Mouse (Mus musculus) adrenal gland, postnatal 10 days (tissue): ENCODE measurements around the gene Adcy7. TPM values are rescaled to one million over a fixed set of nuclear protein-coding genes. Genes with fewer than 3 reads are reported as not detected.

ENCODE experiments used
- DNase-seq: peaks from one replicate; pipeline ENCODE4 v3.0.0; 2021; ENCODE audit warnings: mixed read lengths
- total RNA-seq, 2 experiments: library from RNA; stranded (reverse); gene quantifications; 2 replicates each; pipeline ENCODE4 v1.2.3; 2021

Adcy7 gene
- total RNA-seq, 2 experiments from 2014 or later: 8.1 to 10.1 TPM

DNA sequence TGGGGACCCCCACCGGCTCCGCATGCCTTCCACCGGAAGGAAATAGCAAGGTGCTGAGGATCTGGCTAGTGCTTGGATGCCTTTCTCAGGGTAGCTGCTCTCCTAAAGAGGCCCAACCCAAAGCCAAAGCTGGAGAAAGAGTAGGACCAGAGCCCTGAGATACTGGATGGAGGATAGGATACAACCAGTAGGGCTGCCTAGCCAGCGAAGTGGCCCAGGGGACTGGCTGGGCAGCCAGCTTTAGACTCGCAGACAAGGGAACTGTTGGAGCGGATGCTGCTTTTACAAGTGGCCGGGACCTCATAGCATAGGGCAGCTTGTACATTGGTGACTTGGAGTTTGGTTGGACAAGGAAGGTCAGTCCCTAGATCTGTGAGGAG lies 838 bp downstream of the Adcy7 start:
- DNase-seq: no peak

DNA sequence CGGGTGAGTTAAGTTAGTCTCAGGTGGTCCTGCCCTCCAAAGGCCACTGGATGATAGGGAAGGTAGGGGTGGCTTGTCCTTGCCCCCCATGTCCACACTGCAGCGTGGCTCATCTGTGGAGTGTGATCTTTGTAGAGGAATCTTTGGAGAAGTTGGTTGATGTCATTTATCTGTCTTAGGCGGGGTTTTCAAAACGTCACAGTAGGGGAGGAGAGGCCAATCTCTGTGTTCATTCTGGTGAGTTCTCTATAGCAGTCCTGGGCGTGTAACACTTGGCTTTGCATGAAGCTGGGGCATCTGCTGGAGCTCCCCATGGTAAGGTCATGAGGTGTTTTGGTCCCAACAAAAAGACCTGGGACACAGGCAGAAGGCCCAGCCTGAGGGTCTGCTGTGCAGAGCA lies 1.9 kb downstream of the Adcy7 start:
- DNase-seq: no peak

DNA sequence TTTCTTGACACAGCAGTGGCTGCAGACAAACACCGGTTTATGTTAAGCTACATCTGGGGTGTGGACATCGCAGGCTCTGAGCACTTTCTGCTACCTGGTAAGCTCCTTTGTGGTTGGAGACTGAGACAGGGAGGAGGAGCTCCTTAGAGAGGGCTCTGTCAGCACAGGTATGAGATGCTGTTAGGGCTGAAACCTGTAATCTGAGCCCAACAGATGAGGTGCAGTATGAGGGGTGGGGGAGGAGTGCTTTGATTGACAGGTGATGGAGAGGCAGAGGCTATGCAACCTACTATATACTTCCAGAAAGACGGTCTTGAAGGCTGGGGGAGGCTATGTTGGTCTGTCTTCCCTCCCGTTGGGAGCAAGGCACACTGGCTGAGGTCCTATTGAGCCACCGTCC lies 7.0 kb downstream of the Adcy7 start:
- DNase-seq: no peak

DNA sequence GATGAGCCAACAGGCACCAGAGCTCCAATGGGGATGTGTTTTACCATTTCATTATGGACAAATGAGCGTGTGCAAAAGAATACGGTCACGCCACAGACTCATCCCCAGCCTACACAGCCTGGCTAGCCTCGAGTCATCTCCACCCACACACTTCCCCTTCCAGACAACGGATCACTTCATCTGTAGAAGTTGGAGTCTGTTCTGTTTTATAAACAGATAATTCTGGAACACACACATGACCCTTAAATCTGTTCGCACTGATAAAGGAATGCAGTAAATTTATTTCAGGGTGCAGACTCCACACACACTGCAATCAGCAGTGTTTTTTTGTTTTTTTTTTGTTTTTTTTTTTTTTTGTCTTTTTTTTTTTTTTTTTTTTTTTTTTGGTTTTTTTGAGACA lies 7.5 kb downstream of the Adcy7 start:
- DNase-seq: no peak

DNA sequence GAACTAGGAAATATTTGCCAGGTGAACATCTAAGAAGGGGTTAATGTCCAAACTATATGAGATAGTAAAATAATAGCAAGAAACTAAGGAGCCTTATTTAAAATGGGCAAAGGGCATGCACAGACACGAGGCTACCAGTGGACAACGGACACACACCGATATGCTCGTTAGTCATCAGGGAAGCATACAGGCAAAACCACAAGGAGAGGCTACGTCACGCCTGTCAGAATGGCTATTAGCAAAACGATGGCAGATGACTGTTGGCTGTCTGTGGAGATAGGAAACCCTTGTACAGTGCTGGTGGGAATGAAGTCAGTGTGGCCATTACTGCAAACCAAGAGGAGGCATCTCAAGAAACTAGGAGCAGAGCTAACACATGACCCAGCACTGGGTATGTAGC lies 8.7 kb downstream of the Adcy7 start:
- no peak for DNase-seq

DNA sequence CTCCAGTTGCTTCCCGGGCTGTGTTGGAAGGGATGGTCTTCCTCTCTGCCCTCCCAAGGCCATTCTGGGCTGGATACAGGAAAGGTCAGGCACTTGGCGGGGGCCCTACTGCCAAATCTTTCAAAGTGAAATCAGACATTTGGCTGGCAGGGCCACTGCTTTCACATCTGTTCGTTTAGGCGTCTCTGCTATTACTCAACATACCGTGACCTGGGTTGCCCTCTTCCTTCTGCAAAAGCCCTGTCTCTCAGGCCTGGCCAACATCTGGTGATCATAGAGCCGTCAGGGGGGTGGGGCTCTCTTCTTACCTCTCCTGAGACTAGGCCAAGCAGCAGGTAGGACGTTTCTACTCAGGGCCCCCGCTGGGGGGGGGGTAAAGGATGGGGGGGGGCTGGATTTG lies 10.5 kb downstream of the Adcy7 start:
- DNase-seq: peak; percentile 86

DNA sequence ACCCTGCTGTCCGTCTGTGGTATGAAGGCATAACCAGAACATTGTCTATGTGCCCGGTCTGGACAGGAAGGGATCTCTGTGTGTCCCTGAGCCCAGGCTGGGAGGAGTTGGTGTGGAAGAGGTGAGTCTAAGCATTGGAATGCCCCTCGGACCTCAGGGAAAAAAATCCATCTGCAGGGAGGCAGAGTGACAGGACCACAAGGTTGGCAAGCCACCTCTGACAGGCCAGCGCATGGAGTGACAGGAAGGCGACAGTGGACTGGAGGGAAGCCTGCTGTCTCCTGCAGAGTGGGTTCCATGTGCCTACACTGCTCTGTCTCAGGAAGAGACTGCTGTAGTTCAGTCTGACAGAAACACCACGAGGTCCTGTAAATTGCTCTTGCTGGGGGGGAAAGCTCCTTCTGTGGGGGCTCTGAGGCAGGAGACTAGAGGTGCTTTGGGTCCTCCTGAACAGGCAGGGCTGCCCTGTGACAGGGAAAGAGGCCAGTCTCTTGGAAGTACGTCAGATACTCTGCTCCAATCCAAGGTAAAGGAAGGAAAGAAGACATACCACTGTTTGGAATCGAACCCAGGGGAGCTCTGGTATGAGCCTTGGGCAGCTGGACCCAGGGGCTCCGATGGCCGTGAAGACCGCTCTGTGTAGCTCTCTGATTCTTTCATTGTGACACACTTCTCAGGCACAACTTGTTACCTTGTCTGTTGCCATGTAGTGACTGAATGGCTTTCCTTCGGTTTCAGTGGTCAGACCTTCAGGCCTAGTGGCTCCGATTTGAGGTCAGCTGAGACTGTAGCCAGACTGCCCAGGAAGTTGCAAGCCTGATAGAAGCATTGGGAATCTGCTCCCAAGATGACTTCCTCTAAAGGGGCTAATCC lies 11.3 kb downstream of the Adcy7 start:
- DNase-seq: peak; percentile 26

DNA sequence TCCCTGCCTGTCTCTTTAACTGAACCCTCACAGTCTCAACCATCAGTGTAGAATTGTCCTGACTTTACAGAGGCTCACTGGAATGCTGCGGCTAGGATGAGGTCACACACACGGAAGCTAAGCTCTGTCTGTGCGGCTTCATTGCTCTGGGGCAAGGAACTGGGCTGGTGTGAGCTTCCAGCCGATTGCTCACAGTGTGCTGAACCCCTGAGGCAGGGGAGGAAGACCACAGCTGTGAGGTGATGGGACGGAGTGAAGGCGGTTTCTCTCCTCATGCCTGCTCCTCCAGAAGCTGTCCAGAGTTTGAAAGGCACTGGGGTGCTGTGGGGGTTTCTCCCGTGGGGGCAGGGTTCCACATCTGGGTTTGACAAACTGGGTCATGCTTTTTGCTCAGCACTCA lies 12.5 kb downstream of the Adcy7 start:
- no peak for DNase-seq

DNA sequence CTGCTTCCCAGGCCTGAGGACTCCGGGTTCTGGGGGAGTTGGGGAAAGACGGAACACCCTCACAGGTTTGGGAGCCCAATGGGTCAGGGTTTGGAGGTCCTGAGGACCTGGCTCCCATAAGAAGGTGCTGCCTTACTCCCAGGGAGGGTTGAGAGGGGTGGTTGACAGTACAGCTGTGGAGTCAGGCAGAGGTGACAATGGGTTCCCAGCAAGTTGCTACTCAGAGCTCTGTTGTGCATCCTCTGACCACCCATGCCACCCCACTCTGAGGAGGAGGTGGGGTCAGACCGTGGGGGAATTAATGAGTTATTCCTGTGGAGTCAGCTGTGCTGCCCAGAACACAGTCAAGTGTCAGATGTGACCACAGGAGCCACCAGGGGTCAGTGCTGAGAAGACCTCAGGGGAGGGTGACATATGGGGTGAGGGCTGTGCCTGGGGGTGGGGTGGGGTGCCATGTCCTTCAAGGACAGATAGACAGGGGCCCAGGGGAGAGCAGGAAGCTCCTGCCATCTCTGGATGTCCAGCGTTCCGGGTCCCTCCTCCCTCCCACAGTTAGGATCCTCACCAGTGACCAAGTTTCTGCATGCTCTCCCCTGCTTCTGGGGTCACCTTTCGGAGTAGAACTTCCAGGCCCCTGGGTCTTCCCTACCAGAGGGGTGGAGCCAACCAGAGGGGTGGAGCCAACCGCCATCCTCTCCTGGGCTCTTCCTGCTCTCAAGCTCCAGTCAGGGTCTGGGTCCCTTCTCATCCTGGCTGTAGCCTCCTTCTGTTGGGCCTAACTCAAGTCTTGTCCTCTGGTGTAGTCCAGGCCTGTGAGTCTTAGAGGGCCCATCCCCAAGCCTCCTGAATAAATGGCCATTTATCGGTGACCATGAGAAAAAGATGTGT lies 13.5 kb downstream of the Adcy7 start:
- no peak for DNase-seq

DNA sequence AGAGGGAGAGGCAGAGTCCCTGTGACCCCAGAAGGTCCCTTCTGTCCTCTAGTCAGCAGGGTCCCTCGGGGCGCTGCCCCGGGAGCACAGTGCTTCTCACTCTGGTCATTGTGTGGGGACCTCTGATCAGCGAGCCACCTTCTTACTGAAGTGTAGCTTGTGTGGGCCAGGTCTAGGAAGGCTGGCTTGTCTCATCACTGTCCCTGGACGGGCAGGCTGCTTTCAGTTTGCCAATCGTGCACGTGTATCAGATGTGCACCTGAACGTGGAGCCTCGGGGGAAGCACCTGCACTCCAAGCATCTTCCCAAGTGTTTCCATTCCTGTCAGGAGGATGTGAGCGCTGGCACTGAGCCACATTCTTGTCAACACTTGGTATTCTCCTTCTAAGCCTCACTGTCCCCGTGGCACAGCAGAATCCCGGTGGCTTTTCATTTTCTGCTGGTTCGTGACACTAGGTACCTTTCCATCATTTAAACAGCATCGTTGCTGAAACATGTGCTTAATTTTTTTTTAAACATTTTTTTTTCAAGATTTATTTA lies 14.3 kb downstream of the Adcy7 start:
- DNase-seq: no peak

DNA sequence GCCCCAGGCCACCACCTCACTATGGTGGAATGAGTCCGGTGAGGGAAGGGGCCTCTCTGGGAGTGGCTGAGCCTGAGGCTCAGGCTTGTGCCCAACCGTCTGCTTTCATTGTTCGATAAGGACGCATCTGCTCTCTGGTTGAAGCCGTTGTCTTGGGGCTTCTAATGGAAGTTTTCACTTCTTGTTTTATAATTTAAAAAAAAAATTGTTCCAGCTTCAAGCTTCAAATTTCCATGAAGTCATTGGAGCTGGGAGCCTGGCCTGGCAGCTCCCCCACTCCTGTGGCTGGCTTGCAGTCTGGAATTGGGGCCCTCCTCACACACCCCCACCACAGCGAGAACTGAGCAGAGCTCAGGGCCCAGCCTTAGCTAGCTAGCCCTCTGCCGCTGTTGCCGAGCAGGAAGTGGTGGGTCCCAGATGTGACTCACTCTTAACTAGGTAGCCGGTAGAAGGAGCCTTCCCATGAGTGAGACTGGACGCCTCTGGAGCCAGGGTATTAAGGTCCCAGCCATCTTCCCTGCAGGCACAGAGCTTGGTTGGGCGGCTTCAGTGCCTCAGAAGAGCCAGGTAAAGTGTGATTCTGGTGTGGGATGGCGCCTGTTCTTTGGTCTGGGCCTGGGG lies 16.5 kb downstream of the Adcy7 start:
- no peak for DNase-seq

DNA sequence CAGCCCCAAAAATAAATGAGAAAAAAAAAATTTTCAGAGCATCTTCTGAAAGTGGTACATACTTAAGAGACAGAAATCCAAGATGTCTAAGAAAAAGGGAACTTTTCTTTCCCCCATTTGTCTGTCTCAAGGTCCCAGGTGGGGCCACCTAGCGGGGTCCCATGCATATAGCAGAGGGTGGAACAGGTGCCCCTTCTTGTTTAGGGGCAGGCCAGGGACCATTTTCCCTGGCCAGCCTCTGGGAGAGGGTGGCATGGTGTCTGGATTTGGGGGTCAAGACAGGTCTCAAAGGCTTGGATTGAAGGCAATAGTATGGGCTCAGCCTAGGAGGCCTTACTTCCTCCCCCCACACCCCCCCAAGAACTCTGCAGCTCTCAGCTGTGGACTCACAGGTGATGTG lies 17.7 kb downstream of the Adcy7 start:
- DNase-seq: no peak

DNA sequence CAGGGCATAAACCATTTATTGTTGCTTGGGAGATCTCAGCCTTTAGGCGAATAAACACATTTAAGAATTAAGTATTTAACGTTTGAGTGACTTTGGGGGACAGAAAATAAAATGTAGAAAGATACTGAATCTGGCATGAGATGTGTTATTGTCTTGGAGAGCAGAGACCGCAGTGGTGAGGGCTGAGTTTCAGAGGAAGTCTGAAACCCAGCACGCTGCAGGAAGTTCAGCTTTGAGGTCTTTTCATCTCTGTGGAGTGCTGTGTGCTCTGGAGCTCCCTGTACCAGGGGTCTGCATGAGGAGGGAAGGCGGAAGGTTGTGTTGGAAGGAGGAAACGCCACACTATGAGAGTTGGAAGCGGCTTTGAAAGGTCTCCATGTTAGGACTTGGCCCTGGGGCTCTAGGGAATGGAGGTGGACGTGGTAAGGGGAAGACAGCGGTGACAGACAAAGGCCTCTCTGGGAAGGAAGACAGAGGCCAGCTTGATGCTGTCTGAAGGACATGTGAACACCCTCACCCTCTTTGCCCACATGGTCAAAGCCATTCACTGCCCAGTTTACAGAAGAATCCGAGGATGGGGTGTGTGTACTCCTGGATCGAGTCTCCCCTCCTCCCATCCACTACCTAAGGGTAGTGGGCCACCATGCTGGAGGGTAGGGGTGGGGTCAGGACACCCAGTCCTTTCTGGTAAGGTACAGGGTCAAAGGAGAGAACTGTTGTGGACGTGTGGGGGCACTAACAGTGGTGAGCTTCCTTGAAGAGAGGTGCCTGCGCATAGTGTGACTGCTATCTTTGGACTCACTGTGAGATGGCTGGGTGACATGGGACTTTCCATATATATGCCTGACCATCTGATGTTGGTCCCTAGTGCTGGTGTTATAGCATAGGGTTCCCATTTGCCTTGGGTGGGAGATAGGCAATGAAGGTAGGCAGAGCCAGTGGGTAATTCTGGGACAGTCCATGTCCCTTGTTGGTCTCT lies 18.4 kb downstream of the Adcy7 start:
- no peak for DNase-seq

DNA sequence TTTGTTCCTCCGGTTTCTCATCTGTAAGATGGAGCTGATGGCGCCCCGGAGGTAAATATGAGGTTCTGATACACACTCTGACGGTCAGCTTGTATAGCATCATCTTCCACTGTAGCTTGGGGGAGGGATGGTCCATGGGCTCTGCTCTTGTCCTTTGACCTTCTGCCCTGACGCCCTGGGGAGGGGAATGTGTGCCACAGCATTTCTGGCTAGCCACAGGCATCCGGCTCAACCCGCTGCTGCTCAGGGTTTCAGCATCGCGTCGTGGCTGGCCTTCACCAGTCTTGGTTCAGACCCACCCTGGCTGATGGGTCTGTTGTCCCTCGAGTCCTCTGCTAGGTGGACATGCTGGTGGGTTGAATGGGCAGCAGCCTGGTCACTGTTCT lies 19.1 kb downstream of the Adcy7 start:
- DNase-seq: no peak

DNA sequence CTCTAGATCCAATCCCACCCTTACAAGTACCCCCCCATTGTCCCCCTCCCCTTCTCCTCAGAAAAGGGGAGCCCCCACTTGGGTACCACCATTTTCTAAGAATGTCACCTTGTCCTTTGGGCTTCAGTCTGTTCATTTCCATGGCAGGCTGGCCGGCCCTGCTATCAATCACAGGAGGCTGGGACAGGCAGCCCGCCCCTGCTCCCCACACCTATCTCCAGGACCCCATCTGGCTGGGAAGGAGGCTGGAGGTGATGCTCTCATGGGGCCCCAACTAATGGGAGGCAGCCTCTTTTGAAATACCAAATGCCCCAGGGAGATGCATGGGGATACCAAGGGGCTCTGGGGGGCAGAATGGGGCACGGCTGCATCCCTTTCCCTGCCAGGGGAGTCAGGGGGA lies 20.7 kb downstream of the Adcy7 start:
- DNase-seq: no peak

DNA sequence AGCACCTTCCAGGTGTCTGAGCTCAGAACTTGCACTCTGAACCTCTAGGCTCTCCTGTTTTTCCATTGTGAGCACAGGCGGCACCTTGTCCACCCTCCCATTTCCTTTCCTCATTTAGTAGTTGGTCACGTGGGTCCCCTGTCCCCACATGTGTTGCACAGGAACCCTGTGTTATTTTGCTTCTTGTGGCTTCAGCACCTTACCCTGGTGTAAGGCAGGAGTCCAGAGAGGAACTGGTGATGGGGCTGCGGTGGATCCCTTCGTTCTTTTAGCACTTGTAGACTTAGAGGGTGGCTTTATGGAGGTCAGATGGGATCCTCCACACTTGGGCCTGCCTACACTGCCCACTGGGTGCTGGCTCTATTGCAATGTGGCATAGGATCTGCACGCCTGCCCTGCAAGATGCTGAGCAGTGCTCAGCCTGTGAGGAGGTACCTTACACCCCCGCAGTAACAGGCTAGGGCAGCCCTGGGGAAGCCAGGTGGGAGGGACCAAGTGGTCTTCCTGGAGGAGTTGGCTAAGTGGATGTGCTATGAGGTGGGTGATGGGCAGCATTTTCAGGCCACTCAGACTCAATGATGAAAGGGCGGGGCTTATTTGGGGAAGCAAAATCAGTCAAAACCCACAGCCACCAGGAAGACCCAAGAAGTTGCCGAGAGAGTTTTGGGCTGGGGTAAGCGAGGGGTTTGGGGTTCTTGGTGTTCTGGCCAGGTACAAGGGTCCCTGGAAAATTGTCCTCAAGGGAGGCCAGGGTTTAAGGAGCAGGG lies 21.6 kb downstream of the Adcy7 start:
- no peak for DNase-seq

DNA sequence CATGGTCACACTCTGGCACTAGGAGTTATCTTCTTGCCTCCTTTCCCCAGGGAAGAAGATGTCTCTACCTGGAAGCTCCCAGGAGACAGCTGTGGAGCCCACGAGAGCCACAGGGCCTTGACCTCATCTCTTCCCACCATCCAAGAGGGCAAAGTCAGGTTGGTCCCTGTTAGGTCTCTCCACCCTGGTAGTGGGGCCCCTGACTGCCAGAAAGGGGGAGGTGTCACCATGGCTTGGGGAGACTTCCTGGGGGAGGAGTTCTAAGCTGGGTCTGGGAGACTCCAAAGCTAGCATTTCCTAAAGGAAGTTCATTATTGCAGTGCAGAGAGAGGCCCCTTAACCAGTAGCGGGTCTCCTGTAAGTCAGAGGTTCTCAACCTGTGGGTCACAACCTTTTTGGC lies 22.8 kb downstream of the Adcy7 start:
- DNase-seq: no peak

DNA sequence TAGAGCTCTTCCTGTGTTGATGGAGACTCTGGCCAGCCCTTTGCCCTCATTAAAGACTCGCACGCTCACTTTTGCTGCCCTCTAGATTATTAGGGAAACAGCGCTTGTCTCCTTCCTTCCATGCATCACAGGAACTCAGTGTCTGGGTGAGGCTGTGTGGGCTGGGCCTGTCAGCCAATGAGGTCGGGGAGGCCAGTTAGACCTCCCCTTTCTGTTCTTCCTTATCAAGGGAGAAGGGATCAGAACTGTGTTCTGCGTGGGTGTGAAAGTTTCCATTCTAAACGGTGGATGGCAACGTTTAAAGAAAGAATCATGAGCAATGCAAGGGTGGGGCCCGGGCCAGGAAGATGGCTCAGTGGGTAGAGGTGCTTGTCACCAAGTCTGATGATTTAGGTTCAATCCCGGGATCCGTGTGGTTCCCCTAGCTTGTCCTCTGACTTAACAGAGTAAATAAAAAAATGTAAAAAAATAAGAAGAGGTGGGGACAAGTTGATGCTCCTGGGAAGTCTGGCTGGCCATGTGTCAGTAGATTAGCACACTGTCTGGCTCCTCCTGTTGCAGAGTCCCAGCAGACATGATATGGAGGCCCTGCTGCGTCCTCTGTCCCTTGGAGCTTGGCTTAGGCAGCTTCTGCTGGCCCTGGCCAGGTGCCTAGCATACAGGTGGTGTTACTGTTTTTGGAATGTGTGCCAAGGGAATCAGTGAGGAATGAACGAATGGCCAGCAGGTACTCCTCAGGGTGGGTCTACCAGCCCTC lies 26.0 kb downstream of the Adcy7 start:
- DNase-seq: no peak

DNA sequence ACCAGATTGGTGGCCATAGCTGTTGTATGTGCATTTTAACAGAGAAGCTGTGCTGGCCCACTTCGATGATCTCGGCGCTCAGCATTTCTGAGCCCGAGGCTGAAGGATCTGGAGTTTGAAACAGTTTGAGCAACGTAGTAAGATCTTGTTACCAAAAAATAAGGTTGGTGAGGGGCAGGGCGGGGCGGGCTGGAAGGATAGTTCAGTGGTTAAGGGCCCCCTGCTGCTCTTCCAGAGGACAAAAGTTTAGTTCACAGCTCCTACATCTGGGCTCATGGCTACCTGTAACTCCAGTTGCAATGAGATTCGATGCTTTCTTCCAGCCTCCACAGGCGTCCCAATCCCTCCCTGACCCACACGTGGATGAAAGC lies 26.5 kb downstream of the Adcy7 start:
- DNase-seq: no peak
